Comparison of ENCODE assay signal across 8 mouse cellular contexts in genomic region chr19:4810746-4811062, GRCm38 (mm10). TPM values are rescaled to one million over a fixed set of nuclear protein-coding genes. Genes with fewer than 3 reads are reported as not detected.
DNase-seq lines count a peak whose midpoint lies in the region; ATAC-seq and TF ChIP-seq lines count a peak whose summit lies in the region.

No protein-coding gene starts in this region.

- peak overlapping the region; percentile 91 for H3K4me3 ChIP-seq in gastrocnemius, adult 2 months
- peak overlapping the region; percentile 95 for H3K4me3 ChIP-seq in testis, adult 2 months (ENCODE audit: control insufficient read depth, low read depth, low read length)
- peak overlapping the region; percentile 93 for H3K4me3 ChIP-seq in liver, embryonic 11.5 days (ENCODE audit: low read depth, low read length)

- peak overlapping the region; percentile 94 for H3K9ac ChIP-seq in liver, embryonic 11.5 days (ENCODE audit: low read depth, low read length)

- under 1% methylated on average over 17 of the region's 17 CpGs for WGBS in liver, embryonic 11.5 days

- intact Hi-C loops in gastrocnemius, adult 2 months (cut with DNase I) = loop anchor here (1.0 to 5.0 kb wide), 3 partner anchors 16 to 53 kb away; partner anchors contain the start of gene Rbm4b

- H3K27ac ChIP-seq in gastrocnemius, adult 2 months = peak overlapping the region; percentile 99
- H3K27ac ChIP-seq in testis, adult 2 months (ENCODE audit: control insufficient read depth, insufficient read depth, low read depth, low read length) = peak overlapping the region; percentile 100
- H3K27ac ChIP-seq in liver, embryonic 11.5 days (ENCODE audit: low read depth, low read length) = peak overlapping the region; percentile 95

- TF ChIP-seq CTCF in gastrocnemius, adult 2 months (IDR thresholded peaks at IDR 0.05) = no peak
- TF ChIP-seq CTCF in testis, adult 2 months (IDR thresholded peaks at IDR 0.05; ENCODE audit: control insufficient read depth, insufficient read depth, insufficient replicate concordance, low read depth, low read length) = no peak

- H3K4me1 ChIP-seq in testis, adult 2 months (ENCODE audit: control insufficient read depth, insufficient read depth, low read length) = no peaks in the 10 kb centered on the region; the same call in 1 of the 2 replicates
- H3K4me1 ChIP-seq in liver, embryonic 11.5 days (replicated peaks; ENCODE audit: control insufficient read depth, insufficient read depth, low read length) = peaks cover 21% of the 10 kb centered on the region

- ATAC-seq in liver, embryonic 11.5 days (replicated peaks; ENCODE audit: low FRiP score) = no peak
- no peak for ATAC-seq in megakaryocyte progenitor cell, adult 5-6 weeks (replicated peaks; ENCODE audit: poor library complexity)
- no peak for ATAC-seq in granulocyte monocyte progenitor cell, adult 5-6 weeks (replicated peaks; ENCODE audit: poor library complexity, severe bottlenecking)

- peaks cover 2% of the 10 kb centered on the region; the same call in 1 of the 2 replicates for H3K36me3 ChIP-seq in testis, adult 2 months (ENCODE audit: control insufficient read depth, insufficient read depth, low read length)
- peaks cover 4% of the 10 kb centered on the region; the same call in 1 of the 2 replicates for H3K36me3 ChIP-seq in liver, embryonic 11.5 days (ENCODE audit: control insufficient read depth, insufficient read depth, low read length)

- H3K4me2 ChIP-seq in liver, embryonic 11.5 days = peak overlapping the region; percentile 98

- peak; percentile 84 for DNase-seq in gastrocnemius, adult 2 months
- DNase-seq in gastrocnemius, postnatal 25 days = no peak
- no peak for DNase-seq in testis, postnatal 14 days (ENCODE audit: low spot score)
- no peak for DNase-seq in liver, embryonic 11.5 days (ENCODE audit: low spot score)
- no peak for DNase-seq in right cerebral cortex, postnatal 10 days (ENCODE audit: low spot score in 2 of 2)

- no peak for TF ChIP-seq POLR2A in testis, adult 2 months (IDR thresholded peaks at IDR 0.05; ENCODE audit: control insufficient read depth, low read depth, low read length)

- 0 out of 2 replicates have a peak, but pooled peaks cover 2% of the 10 kb centered on the region for H3K9me3 ChIP-seq in liver, embryonic 11.5 days (ENCODE audit: control insufficient read depth, low read length)

- H3K27me3 ChIP-seq in testis, adult 2 months (ENCODE audit: control insufficient read depth, insufficient read depth, low read length) = no peaks in the 10 kb centered on the region
- H3K27me3 ChIP-seq in liver, embryonic 11.5 days (replicated peaks; ENCODE audit: control insufficient read depth, insufficient read depth, low read length) = no peaks in the 10 kb centered on the region

RNA-seq across cellular contexts. Expression of gene Gm21992, which starts 0.7 kb away (rescaled TPM):
- 10 to 100 TPM; 11.3 to 14.0 TPM for total RNA-seq in gastrocnemius, adult 2 months (2021)
- total RNA-seq in gastrocnemius, postnatal 25 days (2021) = 1 to 10 TPM; 8.9 to 9.4 TPM
- polyA plus RNA-seq in testis, adult 2 months (2012; rRNA removed) = 5.9 and 9.4 TPM in 2 replicates
- 19.4 and 30.1 TPM in 2 replicates for polyA plus RNA-seq in liver, embryonic 11.5 days (2014; fragmentation: Nextera tagmentation; extraction: Ambion mirVana)
- total RNA-seq in megakaryocyte progenitor cell, adult 5-6 weeks (2015) = 23.2 and 23.5 TPM in 2 replicates
- 18.2 and 35.5 TPM in 2 replicates for total RNA-seq in megakaryocyte progenitor cell, adult 5-6 weeks (2017)
- 13.8 and 16.3 TPM in 2 replicates for total RNA-seq in granulocyte monocyte progenitor cell, adult 5-6 weeks (2014; fragmentation: Nextera tagmentation)
- 30.8 and 59.4 TPM in 2 replicates for total RNA-seq in granulocyte monocyte progenitor cell, adult 5-6 weeks (2017)

RNA-seq across cellular contexts. Expression of gene Rbm14, which starts 0.7 kb away (rescaled TPM):
- 10 to 100 TPM; 10.4 to 13.6 TPM for total RNA-seq in gastrocnemius, adult 2 months (2021)
- total RNA-seq in gastrocnemius, postnatal 25 days (2021) = 10 to 100 TPM; 11.1 to 11.2 TPM
- 44.0 and 45.7 TPM in 2 replicates for polyA plus RNA-seq in testis, adult 2 months (2012; rRNA removed)
- 92.4 and 104 TPM in 2 replicates for polyA plus RNA-seq in liver, embryonic 11.5 days (2014; fragmentation: Nextera tagmentation; extraction: Ambion mirVana)
- 42.7 and 45.9 TPM in 2 replicates for total RNA-seq in megakaryocyte progenitor cell, adult 5-6 weeks (2015)
- 18.9 and 20.8 TPM in 2 replicates for total RNA-seq in megakaryocyte progenitor cell, adult 5-6 weeks (2017)
- 51.0 and 59.2 TPM in 2 replicates for total RNA-seq in granulocyte monocyte progenitor cell, adult 5-6 weeks (2014; fragmentation: Nextera tagmentation)
- total RNA-seq in granulocyte monocyte progenitor cell, adult 5-6 weeks (2017) = 23.3 and 27.2 TPM in 2 replicates

RNA-seq across cellular contexts. Expression of gene Rbm4, which starts 17.0 kb away (rescaled TPM):
- 10 to 100 TPM; 32.1 to 35.5 TPM for total RNA-seq in gastrocnemius, adult 2 months (2021)
- 10 to 100 TPM; 27.9 to 31.1 TPM for total RNA-seq in gastrocnemius, postnatal 25 days (2021)
- 22.6 and 26.4 TPM in 2 replicates for polyA plus RNA-seq in testis, adult 2 months (2012; rRNA removed)
- polyA plus RNA-seq in liver, embryonic 11.5 days (2014; fragmentation: Nextera tagmentation; extraction: Ambion mirVana) = 49.9 and 54.0 TPM in 2 replicates
- 34.2 and 37.0 TPM in 2 replicates for total RNA-seq in megakaryocyte progenitor cell, adult 5-6 weeks (2015)
- 57.1 and 89.5 TPM in 2 replicates for total RNA-seq in megakaryocyte progenitor cell, adult 5-6 weeks (2017)
- 42.0 and 44.5 TPM in 2 replicates for total RNA-seq in granulocyte monocyte progenitor cell, adult 5-6 weeks (2014; fragmentation: Nextera tagmentation)
- 63.5 and 69.9 TPM in 2 replicates for total RNA-seq in granulocyte monocyte progenitor cell, adult 5-6 weeks (2017)

RNA-seq across cellular contexts. Expression of gene Ccs, which starts 28.4 kb away (rescaled TPM):
- 10 to 100 TPM; 17.4 to 24.8 TPM for total RNA-seq in gastrocnemius, adult 2 months (2021)
- 10 to 100 TPM; 26.3 to 27.1 TPM for total RNA-seq in gastrocnemius, postnatal 25 days (2021)
- 57.9 and 66.4 TPM in 2 replicates for polyA plus RNA-seq in testis, adult 2 months (2012; rRNA removed)
- polyA plus RNA-seq in liver, embryonic 11.5 days (2014; fragmentation: Nextera tagmentation; extraction: Ambion mirVana) = 46.2 and 49.8 TPM in 2 replicates
- 30.0 and 30.6 TPM in 2 replicates for total RNA-seq in megakaryocyte progenitor cell, adult 5-6 weeks (2015)
- total RNA-seq in megakaryocyte progenitor cell, adult 5-6 weeks (2017) = 31.9 and 32.3 TPM in 2 replicates
- total RNA-seq in granulocyte monocyte progenitor cell, adult 5-6 weeks (2014; fragmentation: Nextera tagmentation) = 47.1 and 68.5 TPM in 2 replicates
- total RNA-seq in granulocyte monocyte progenitor cell, adult 5-6 weeks (2017) = 18.8 and 22.9 TPM in 2 replicates

RNA-seq across cellular contexts. Expression of gene Ccdc87, which starts 28.5 kb away (rescaled TPM):
- total RNA-seq in gastrocnemius, adult 2 months (2021) = not detected
- not detected for total RNA-seq in gastrocnemius, postnatal 25 days (2021)
- polyA plus RNA-seq in testis, adult 2 months (2012; rRNA removed) = 39.4 and 40.3 TPM in 2 replicates
- polyA plus RNA-seq in liver, embryonic 11.5 days (2014; fragmentation: Nextera tagmentation; extraction: Ambion mirVana) = 0.05 TPM in 1 of 2 replicates, not detected in the other
- total RNA-seq in megakaryocyte progenitor cell, adult 5-6 weeks (2015) = not detected in 2 replicates
- total RNA-seq in megakaryocyte progenitor cell, adult 5-6 weeks (2017) = not detected in 2 replicates
- total RNA-seq in granulocyte monocyte progenitor cell, adult 5-6 weeks (2014; fragmentation: Nextera tagmentation) = not detected in 2 replicates
- total RNA-seq in granulocyte monocyte progenitor cell, adult 5-6 weeks (2017) = not detected in 2 replicates
